Mouse (Mus musculus) adrenal gland (tissue): Measurements from ENCODE around the gene Zbtb1.

Source experiments
- intact Hi-C: fragments of 180-260 bp; cut with DNase I; formaldehyde crosslinking; loops from one replicate; pipeline ENCODE4 v1.15.1; 2025

Gene Zbtb1

DNA sequence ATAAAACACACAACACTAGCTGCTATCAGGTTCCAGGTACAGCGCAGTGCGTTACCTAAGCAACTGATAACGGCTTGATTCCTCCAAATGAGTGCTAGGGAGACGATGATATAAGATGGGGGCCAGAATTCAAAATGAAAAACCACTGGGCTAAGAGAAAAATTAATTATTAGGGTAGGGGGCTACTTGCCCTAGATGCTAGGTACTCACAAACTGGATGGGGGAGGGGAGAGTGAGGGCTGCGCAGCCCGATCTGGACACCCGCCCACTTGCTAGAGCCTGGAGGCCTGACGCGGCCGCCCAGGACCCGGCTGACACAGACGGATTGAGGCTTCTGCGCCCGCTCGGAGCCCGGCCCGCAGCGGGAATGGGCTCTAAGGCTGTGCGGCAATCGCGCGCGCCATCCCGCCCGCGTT is 1.3 kb upstream of the Zbtb1 start:
- intact Hi-C loops: no loop called here

- intact Hi-C loops: no loop called here
Observed at GRCm38 (mm10) chr12:76369206-76369977, 674 bp upstream of the Zbtb1 start, which contains the start of gene Zbtb25. Zbtb25 (minus strand) TSS chr12:76369602.

DNA sequence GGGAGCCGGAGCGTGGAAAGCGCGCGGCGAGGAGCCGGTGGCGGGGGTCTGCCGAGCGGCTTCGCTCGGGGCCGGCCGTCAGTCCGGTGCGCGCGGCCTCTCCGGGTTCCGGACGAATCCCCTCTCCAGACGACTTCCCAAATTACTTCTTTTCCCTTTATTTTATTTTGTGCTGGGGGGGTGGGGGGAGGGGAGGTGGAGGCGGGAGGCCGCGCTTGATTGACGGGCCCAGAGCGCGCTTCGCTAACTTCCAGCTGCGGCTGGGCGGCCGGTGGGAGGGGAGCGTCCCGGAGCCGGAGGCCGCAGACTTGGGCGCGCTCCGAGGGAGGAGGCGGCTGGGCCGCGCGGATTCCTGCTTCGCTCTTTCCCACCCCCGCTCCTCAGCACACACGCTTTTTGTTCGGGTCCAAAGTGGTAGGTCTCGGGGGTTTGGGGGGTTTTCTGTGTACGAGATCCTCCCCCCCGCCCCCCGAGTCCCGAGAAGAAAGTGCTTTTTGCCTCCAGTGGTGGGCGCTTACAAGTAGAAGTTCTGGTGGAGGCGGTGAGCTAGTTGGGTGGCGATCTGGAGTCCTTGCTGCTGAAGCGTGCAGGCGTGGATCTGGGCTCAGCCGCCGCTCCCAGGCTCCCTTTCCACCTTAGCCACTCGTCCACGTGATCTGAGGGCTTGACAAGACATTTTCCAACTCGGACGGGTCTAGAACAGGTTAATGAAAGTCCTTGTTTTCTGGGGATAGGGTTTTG is 935 bp downstream of the Zbtb1 start:
- intact Hi-C loops: loop anchor here (2.0 kb wide), 1 partner anchor 34 kb away; the partner anchor contains the start of gene Hspa2

DNA sequence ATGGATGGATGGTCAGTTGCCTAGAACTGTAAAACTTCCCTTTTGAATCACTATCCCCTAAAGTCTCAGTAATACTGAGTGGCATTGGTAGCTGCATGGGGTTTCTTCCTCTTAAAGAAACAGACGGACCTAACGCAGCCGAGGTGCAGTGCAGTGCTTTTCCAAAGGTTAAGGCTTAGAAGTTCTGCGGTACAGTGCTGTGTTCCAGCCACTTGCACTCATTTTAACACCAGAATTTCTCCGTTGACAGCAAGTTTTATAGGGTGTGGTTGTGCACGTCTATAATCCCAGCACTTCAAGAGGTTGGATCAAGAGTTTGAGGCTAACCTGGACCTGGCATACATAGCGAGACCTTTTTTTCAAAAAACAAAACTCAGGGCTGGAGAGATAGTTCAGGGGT is 2.0 kb downstream of the Zbtb1 start:
- intact Hi-C loops: no loop called here

DNA sequence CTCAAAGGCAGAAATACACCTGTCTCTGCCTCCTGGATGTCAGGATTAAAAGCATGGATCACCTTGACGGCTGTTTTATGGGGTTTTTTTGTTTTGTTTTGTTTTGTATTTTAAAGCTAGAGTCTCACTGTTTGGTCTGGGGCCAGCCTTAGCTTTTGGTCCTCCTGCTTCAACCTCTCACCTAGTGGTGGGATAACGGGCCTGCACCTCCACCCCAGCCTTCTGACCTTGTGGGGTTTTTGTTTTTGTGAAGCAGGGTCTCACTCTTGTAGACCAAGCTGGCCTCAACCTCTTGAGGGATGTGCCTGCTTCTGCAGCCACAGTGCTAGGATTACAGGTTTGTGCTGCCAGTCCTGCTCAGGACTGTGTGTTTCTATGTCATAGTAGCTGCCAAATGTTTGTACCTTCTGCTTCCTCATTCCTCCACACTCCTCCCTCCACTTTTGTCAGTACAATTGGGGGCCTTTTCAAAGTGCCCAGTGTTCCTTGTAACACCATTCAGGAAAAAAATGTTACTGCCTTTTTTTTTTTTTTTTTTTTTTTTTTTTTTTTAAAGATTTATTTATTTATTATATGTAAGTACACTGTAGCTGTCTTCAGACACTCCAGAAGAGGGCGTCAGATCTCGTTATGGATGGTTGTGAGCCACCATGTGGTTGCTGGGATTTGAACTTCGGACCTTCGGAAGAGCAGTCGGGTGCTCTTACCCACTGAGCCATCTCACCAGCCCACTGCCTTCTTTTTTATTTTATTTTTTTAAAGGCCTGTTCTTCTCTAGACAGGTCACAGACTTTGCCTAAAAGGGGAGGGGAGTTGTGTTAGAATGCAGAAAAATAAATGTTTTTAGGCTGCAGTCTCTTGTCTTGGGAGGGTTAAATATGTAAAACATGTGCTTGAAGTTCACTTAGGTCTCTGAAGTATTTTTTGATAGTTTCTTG is 3.1 kb downstream of the Zbtb1 start:
- intact Hi-C loops: no loop called here

GRCm38 (mm10) chr12:76373991-76374390 is 3.9 kb downstream of the Zbtb1 start:
- intact Hi-C loops: no loop called here

DNA sequence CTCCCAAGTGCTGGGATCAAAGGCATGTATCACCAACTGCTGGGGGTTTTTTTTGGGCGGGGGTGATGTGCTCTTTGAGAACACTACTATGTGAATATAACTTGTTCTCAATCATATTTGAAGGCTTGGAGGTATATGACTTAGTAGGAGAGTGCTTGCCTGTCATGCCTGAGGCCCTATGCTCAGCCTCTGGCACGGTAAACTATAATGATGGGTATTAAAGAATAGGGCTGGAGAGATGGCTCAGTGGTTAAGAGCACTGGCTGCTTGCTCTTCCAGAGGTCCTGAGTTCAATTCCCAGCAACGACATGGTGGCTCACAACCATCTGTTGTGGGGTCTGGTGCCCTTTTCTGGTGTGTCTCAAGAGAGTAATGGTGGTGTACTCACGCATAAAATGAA is 4.8 kb downstream of the Zbtb1 start:
- intact Hi-C loops: no loop called here

DNA sequence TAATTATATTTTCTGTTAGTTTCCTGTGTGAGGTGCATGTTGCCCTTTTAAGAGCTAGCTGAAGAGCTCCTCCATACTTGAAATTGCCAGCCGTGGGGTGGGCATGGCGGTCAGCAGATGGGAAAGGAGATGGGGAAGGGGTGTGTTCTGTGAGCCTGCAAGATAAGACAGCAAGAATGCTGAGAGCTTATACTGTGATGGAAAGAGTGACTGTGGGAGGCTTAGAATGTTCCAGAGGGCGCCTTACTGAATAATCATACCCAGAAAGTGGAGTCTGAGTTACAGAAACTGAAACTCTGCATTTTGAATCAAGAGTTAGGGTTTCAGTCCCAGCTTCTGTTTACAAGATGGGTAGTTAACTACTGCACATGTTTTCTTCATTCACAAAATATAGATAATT is 5.4 kb downstream of the Zbtb1 start:
- intact Hi-C loops: no loop called here

DNA sequence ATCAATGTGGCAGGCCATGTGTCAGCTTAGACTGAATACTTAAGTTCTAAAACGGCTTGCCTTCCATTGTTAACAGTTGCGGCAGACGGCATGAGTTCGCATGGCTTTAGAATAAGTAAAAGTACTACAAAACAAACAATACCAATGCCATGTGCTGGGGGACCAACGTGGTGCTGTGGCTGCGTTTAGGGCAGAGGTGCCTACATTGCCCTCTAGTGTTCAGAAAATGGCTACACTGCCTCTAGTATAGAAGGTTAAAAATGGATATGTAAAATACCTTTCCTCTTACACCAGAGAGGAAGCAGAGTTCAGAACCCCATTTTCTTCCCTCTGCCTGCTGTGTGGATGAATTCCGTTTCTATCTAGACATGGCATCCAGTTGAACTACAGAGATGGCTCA is 6.6 kb downstream of the Zbtb1 start:
- intact Hi-C loops: no loop called here

DNA sequence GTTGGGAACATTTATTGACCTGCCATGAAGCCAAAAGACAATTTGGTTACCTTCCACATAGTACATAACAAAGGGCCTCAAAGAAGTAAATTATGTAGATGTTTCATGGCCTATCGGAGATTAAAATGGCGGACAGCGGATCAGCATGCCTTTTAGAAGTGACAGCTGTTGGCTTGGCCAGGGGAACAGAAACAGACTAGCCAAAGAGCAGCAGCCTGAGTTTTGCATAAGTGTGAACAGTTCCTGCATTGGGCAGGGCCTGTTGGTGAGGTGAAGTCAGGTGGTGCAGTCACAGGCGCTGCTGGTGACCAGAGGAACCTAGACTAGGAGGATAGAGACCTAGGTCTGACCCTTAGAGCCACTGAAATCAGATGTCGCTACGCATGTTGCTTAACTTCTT is 7.0 kb downstream of the Zbtb1 start:
- intact Hi-C loops: no loop called here

GRCm38 (mm10) chr12:76377726-76378125 is 7.7 kb downstream of the Zbtb1 start:
- intact Hi-C loops: no loop called here

DNA sequence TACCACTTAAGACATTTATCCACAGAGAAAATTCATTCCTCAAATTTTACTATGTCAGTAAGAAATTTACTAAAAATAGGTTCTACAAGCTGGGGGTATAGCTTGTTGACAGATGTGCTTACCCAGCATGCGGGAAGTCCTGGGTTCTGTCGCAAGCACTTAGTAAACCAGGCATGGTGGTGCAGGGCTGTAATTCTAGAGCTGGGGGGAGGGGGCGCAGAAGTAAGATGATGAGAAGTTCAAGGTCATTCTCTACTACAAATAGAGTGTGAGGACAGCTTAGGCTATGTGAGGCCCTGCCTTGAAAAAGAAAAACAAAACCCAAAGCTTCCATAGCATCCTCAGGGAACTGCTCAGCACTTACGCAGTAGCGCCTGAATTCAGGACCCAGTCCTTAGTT is 8.5 kb downstream of the Zbtb1 start:
- intact Hi-C loops: no loop called here

- intact Hi-C loops: no loop called here
Observed at GRCm38 (mm10) chr12:76380151-76380550, 10.1 kb downstream of the Zbtb1 start.

- intact Hi-C loops: no loop called here
Observed at GRCm38 (mm10) chr12:76385342-76385741, 15.3 kb downstream of the Zbtb1 start.

DNA sequence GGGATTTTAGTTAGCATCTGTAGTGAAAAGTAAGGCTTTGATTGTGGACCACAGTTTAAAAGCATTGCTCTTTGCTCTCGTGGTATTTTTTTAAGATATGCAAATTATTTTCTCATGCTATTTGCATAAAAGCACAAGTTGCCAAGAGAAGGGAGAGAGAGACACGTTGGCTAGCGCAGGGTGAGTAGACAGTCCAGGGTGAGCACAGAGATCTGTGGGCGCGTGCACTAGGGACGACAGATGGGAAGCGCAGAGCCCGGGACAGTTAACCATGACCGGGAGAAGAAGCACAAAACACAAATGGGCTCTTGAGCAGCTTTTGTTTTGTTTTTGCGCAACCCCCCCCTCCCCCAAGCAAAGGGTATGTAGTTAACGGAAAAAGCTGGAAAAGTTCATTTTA is 18.7 kb downstream of the Zbtb1 start:
- intact Hi-C loops: no loop called here

- intact Hi-C loops: no loop called here
Observed at GRCm38 (mm10) chr12:76391595-76392271, 21.7 kb downstream of the Zbtb1 start.

DNA sequence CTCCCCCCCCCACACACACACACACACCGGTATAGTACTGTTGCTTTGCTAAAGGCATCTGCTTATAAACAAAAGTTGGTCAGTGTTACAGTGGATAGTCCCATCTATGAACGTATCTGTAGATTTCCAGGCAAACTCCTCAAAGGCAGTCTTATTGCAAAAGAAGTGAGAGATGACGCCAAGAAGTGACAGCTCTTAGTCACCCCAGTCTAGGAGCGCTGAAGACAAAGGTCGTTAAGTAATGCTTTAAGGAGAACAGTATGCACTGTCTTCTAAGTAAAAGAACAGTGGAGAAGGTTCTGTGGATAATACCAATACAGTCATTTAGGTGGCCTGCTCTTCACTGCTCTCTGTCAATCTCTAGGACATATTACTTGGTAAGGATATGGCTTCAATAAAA is 22.9 kb downstream of the Zbtb1 start:
- intact Hi-C loops: no loop called here

GRCm38 (mm10) chr12:76397281-76397680 is 27.2 kb downstream of the Zbtb1 start:
- intact Hi-C loops: no loop called here

GRCm38 (mm10) chr12:76401674-76402073 is 31.6 kb downstream of the Zbtb1 start:
- intact Hi-C loops: loop anchor here (5.0 kb wide), 1 partner anchor 71 kb away; no protein-coding TSS in a partner anchor

DNA sequence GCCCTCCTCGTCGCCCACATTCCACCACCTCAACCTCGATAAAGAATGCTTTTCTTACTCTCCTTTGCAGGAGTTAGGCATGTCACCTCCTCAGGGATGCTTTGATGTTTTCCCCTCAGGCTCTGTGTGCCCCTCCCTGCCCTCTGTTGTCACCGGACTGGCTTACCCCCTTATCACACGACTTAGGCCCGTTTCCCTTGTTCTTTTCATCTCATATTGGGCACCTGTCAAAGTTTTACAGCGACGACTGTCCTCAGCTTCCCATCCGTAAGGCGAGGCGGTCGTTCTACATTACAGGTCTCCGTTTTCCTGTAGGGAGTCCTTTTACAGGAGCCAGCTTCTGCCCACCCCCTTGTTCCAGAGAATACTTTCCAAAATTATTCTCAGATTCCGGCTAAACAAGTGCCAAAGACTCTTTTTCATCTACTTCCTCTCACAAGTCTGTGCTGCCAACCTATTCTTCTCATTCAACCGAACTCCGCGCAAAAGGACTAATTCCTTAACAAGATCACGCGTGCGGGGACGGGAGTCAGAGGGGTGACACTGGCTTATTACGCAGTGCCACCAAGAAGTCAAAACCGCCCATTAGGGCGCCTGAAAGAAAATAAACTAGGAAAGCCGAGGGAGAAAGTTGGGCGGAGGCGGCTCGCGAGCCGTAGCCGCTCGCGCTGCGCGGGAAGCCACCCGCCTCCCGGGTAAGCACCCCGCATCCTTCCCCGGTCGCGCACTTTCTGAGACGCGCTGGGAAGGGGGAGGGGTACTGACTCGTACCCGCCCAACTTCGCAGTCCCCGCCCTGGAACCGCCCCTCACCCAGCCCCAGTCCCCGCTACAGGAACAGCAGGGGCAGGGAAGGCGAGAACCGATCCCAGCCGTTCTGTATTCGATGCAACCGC is 33.2 kb downstream of the Zbtb1 start:
- intact Hi-C loops: loop anchor here (5.0 kb wide), 1 partner anchor 69 kb away; no protein-coding TSS in a partner anchor
